ENCODE assay signal across 8 mouse cellular contexts in genomic region chr4:150048478-150049156, GRCm38 (mm10). TPM values are rescaled to one million over a fixed set of nuclear protein-coding genes. Genes with fewer than 3 reads are reported as not detected.
DNase-seq lines count a peak whose midpoint lies in the region; ATAC-seq and TF ChIP-seq lines count a peak whose summit lies in the region.

No protein-coding gene starts in this region.

- peaks cover 8% of the 10 kb centered on the region for H3K4me1 ChIP-seq in liver, adult 2 months (ENCODE audit: control insufficient read depth, insufficient read depth, low read length)
- peaks cover 32% of the 10 kb centered on the region for H3K4me1 ChIP-seq in hindbrain, embryonic 10.5 days (replicated peaks)
- no peaks in the 10 kb centered on the region for H3K4me1 ChIP-seq in liver, embryonic 14.5 days (replicated peaks; ENCODE audit: control insufficient read depth in 2 of 2, insufficient read depth in 2 of 2, low read length in 1 of 2)
- H3K4me1 ChIP-seq in olfactory bulb, adult 2 months (ENCODE audit: control insufficient read depth, insufficient read depth, low read length) = peaks cover 18% of the 10 kb centered on the region

- H3K27ac ChIP-seq in liver, adult 2 months (replicated peaks; ENCODE audit: insufficient read depth, low read depth, low read length) = no peak overlapping the region
- H3K27ac ChIP-seq in hindbrain, embryonic 10.5 days = peak overlapping the region; percentile 70
- H3K27ac ChIP-seq in liver, embryonic 14.5 days = no peak overlapping the region
- no peak overlapping the region for H3K27ac ChIP-seq in olfactory bulb, adult 2 months (ENCODE audit: insufficient read depth, low read depth, low read length)

- H3K9me3 ChIP-seq in hindbrain, embryonic 10.5 days = 0 out of 2 replicates have a peak, but pooled peaks cover under 1% of the 10 kb centered on the region
- H3K9me3 ChIP-seq in liver, embryonic 14.5 days (ENCODE audit: control insufficient read depth, low read length) = no peaks in the 10 kb centered on the region

- H3K4me3 ChIP-seq in liver, adult 2 months (ENCODE audit: insufficient read depth, low read depth, low read length) = peak overlapping the region; percentile 44
- H3K4me3 ChIP-seq in hindbrain, embryonic 10.5 days = peak overlapping the region; percentile 61
- H3K4me3 ChIP-seq in liver, embryonic 14.5 days (ENCODE audit: insufficient read depth in 1 of 2, low read depth in 2 of 2, low read length in 2 of 2) = peak overlapping the region; percentile 23 to 33
- H3K4me3 ChIP-seq in olfactory bulb, adult 2 months (ENCODE audit: insufficient read depth, low read depth, low read length) = peak overlapping the region; percentile 33

- TF ChIP-seq CTCF in liver, adult 2 months (IDR thresholded peaks at IDR 0.05; ENCODE audit: low read depth, low read length) = no peak
- no peak for TF ChIP-seq CTCF in liver, embryonic 14.5 days (IDR thresholded peaks at IDR 0.05; ENCODE audit: low read depth)
- TF ChIP-seq CTCF in olfactory bulb, adult 2 months (IDR thresholded peaks at IDR 0.05; ENCODE audit: insufficient read depth, low read depth, low read length) = no peak

- 2% methylated on average over 49 of the region's 49 CpGs for WGBS in liver, adult 2 months
- WGBS in hindbrain, embryonic 10.5 days = 1% methylated on average over 49 of the region's 49 CpGs
- 2% methylated on average over 48 of the region's 49 CpGs for WGBS in liver, embryonic 14.5 days (ENCODE audit: insufficient replicate concordance)
- 2% methylated on average over 49 of the region's 49 CpGs for WGBS in olfactory bulb, adult 2 months

- no peaks in the 10 kb centered on the region for H3K36me3 ChIP-seq in liver, adult 2 months (ENCODE audit: control insufficient read depth, insufficient read depth, low read length)
- H3K36me3 ChIP-seq in hindbrain, embryonic 10.5 days = no peaks in the 10 kb centered on the region
- no peaks in the 10 kb centered on the region for H3K36me3 ChIP-seq in liver, embryonic 14.5 days (replicated peaks; ENCODE audit: control insufficient read depth, insufficient read depth, low read depth)

- no peak for DNase-seq in liver, adult 2 months (ENCODE audit: extremely low read depth, low read depth, low spot score)
- DNase-seq in liver = no peak
- DNase-seq in embryo, embryonic 10 days (ENCODE audit: low spot score) = peak; percentile 46
- DNase-seq in hindbrain, embryonic 10.5 days (ENCODE audit: low spot score) = peak; percentile 54
- no peak for DNase-seq in liver, embryonic 14.5 days (ENCODE audit: low read depth in 3 of 3, low spot score in 3 of 3)
- DNase-seq in frontal cortex, postnatal 36 days (ENCODE audit: low spot score in 2 of 2) = no peak
- DNase-seq in cerebellum, adult 9-11 months = no peak

- H3K9ac ChIP-seq in liver, adult 2 months (ENCODE audit: low read depth, low read length) = peak overlapping the region; percentile 57
- no peak overlapping the region for H3K9ac ChIP-seq in liver, embryonic 14.5 days (replicated peaks)

- H3K4me2 ChIP-seq in liver, embryonic 14.5 days (ENCODE audit: low read depth) = peak overlapping the region; percentile 42

- TF ChIP-seq EP300 in liver, embryonic 14.5 days (IDR thresholded peaks at IDR 0.05; ENCODE audit: low read depth) = no peak

- TF ChIP-seq POLR2A in liver, adult 2 months (IDR thresholded peaks at IDR 0.05; ENCODE audit: extremely low read depth, insufficient read depth, low read length) = no peak
- no peak for TF ChIP-seq POLR2A in olfactory bulb, adult 2 months (IDR thresholded peaks at IDR 0.05; ENCODE audit: insufficient read depth, low read depth, low read length)

- ATAC-seq in liver, embryonic 14.5 days (ENCODE audit: insufficient read depth) = no peak

- H3K79me2 ChIP-seq in liver, adult 2 months (ENCODE audit: control insufficient read depth, insufficient read depth, low read length) = no peaks in the 10 kb centered on the region

- peaks cover 5% of the 10 kb centered on the region for H3K27me3 ChIP-seq in liver, adult 2 months (ENCODE audit: control insufficient read depth, insufficient read depth, low read length)
- peaks cover 77% of the 10 kb centered on the region for H3K27me3 ChIP-seq in hindbrain, embryonic 10.5 days (ENCODE audit: insufficient read depth, poor library complexity, severe bottlenecking)
- H3K27me3 ChIP-seq in liver, embryonic 14.5 days (ENCODE audit: control insufficient read depth, insufficient read depth, low read length) = peaks cover 38% of the 10 kb centered on the region

RNA-seq across cellular contexts. Expression of gene Gpr157, which starts 38.5 kb away (rescaled TPM):
- 1.6 and 2.0 TPM in 2 replicates for total RNA-seq in liver, adult 2 months (2014; rRNA removed)
- 1.4 and 2.0 TPM in 2 replicates for polyA plus RNA-seq in liver, adult 2 months (2012; rRNA removed)
- 0.59 and 0.81 TPM in 2 replicates for polyA plus RNA-seq in hindbrain, embryonic 10.5 days (2016; fragmentation: Nextera tagmentation; extraction: Ambion mirVana)
- 0.25 and 0.31 TPM in 2 replicates for polyA plus RNA-seq in liver, embryonic 14.5 days (2012; rRNA removed)
- polyA plus RNA-seq in liver, embryonic 14.5 days (2014; fragmentation: Nextera tagmentation; extraction: Ambion mirVana) = 0.05 and 0.08 TPM in 2 replicates
- not detected in 2 replicates for polyA plus RNA-seq in olfactory bulb, adult 2 months (2012; ENCODE audit: insufficient read depth, insufficient read length, low replicate concordance, missing spikeins)

RNA-seq across cellular contexts. Expression of gene H6pd, which starts 39.8 kb away (rescaled TPM):
- 121 and 187 TPM in 2 replicates for total RNA-seq in liver, adult 2 months (2014; rRNA removed)
- 183 and 205 TPM in 2 replicates for polyA plus RNA-seq in liver, adult 2 months (2012; rRNA removed)
- polyA plus RNA-seq in hindbrain, embryonic 10.5 days (2016; fragmentation: Nextera tagmentation; extraction: Ambion mirVana) = 4.8 and 5.6 TPM in 2 replicates
- polyA plus RNA-seq in liver, embryonic 14.5 days (2012; rRNA removed) = 8.3 and 9.6 TPM in 2 replicates
- 7.9 and 9.1 TPM in 2 replicates for polyA plus RNA-seq in liver, embryonic 14.5 days (2014; fragmentation: Nextera tagmentation; extraction: Ambion mirVana)
- polyA plus RNA-seq in olfactory bulb, adult 2 months (2012; ENCODE audit: insufficient read depth, insufficient read length, low replicate concordance, missing spikeins) = 170 TPM in 1 of 2 replicates, not detected in the other

Comparison
In these comparisons a context has a peak if more than half of its experiments do, and no peak if none do; other contexts are left out.
1. DNase-seq: peak in embryo, embryonic 10 days (single experiment) and hindbrain, embryonic 10.5 days (single experiment); none in liver, adult 2 months (single experiment), liver (single experiment), liver, embryonic 14.5 days (0 of 3), frontal cortex, postnatal 36 days (0 of 2) and cerebellum, adult 9-11 months (single experiment).
2. Peak in every context shown above with its lines, with median percentiles within 50 percentile points of each other: H3K4me3 ChIP-seq.